Mouse (Mus musculus): ENCODE measurements around the gene Rcl1.

- TF ChIP-seq POLR2A (IDR thresholded peaks at IDR 0.05; ENCODE audit: extremely low read depth, insufficient read depth, low read length) (0 out of 2 replicates have a peak, but pooled peaks have one; percentile 12), CTCF (IDR thresholded peaks at IDR 0.05; ENCODE audit: extremely low read depth, insufficient read depth, low read length) (no peak)
Observed at GRCm38 (mm10) chr19:29101591-29101990, 416 bp downstream of the Rcl1 start.
